Mouse (Mus musculus): ENCODE data around the gene Map1a. TPM values are rescaled to one million over a fixed set of nuclear protein-coding genes. Genes with fewer than 3 reads are reported as not detected.

Gene Map1a
- total and polyA plus RNA-seq, 3 experiments: 0.77 to 9.4 TPM; not detected in 1

DNA sequence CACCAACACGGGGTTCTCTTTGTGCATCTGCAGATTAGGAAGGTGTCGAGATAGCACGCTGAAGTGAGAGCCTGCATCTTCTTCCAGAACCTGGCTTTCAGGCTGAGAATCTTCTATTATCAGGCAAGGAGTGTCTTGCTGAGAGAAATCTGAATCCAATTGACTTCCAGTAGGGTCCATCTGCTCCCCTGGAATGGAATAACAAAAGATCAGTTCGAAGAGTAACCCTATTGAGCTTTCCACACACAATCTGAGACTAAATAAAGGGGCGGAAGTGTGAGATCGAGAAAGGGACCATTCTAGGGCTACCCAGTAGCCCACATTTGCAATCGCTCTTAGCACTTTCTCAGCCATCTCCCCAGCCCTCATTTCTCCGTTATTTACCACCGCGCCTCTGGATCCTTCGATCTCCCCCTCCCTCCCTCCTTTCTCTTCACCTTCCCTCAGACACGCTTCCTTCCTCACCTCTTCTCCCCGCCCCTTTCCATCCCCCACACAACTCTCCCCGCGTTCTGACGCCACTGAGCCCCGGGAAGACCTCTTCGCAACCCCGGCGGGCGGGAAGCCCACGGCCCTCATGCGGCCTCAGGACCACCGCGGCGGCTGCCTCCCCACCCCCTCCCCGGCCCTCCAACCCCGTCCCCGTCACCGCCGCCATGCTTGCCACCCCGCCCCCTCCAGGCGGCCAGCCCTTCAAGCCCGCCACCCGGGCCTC, 18.7 kb upstream of the Map1a start:
- TF ChIP-seq POLR2AphosphoS2 (IDR thresholded peaks at IDR 0.05; ENCODE audit: low read length) (no peak), ETS1 (IDR thresholded peaks at IDR 0.05; ENCODE audit: low read depth, low read length) (no peak), POLR2A (IDR thresholded peaks at IDR 0.05; ENCODE audit: control insufficient read depth in 1 of 2, insufficient read depth in 1 of 2, low read depth in 1 of 2, low read length in 2 of 2, poor library complexity in 1 of 2) (peak in 1 of 2 experiments; percentile 38; a peak in 1 of 4 replicates)
- H3K4me3 ChIP-seq (ENCODE audit: control insufficient read depth in 1 of 2, insufficient read depth in 1 of 2, low read depth in 2 of 2, low read length in 2 of 2): peak overlapping the region; percentile 82 to 100
- DNase-seq (ENCODE audit: low read depth, low spot score): no peak
- no peaks in the 10 kb centered on the region for H3K9me3 ChIP-seq (replicated peaks; ENCODE audit: insufficient read depth, low read length)
- H3K79me2 ChIP-seq (ENCODE audit: control insufficient read depth, insufficient read depth, low read length, poor library complexity): peaks cover 6% of the 10 kb centered on the region; the same call in 1 of the 2 replicates
- H3K27ac ChIP-seq (ENCODE audit: control insufficient read depth, low read depth, low read length): no peak overlapping the region
- H3K9ac ChIP-seq (ENCODE audit: control insufficient read depth, low read depth, low read length, poor library complexity, severe bottlenecking): peak overlapping the region; percentile 79
- peaks cover 3 to 7% of the 10 kb centered on the region in 2 experiments; a peak in 3 of 4 replicates for H3K4me1 ChIP-seq (ENCODE audit: control insufficient read depth in 1 of 2, insufficient read depth in 2 of 2, low read length in 2 of 2)
- peaks cover under 1 to 6% of the 10 kb centered on the region in 2 experiments for H3K36me3 ChIP-seq (ENCODE audit: control insufficient read depth in 1 of 2, insufficient read depth in 2 of 2, low read length in 2 of 2)
- H3K27me3 ChIP-seq (ENCODE audit: control insufficient read depth in 1 of 2, insufficient read depth in 2 of 2, low read length in 2 of 2): no peaks in the 10 kb centered on the region

DNA sequence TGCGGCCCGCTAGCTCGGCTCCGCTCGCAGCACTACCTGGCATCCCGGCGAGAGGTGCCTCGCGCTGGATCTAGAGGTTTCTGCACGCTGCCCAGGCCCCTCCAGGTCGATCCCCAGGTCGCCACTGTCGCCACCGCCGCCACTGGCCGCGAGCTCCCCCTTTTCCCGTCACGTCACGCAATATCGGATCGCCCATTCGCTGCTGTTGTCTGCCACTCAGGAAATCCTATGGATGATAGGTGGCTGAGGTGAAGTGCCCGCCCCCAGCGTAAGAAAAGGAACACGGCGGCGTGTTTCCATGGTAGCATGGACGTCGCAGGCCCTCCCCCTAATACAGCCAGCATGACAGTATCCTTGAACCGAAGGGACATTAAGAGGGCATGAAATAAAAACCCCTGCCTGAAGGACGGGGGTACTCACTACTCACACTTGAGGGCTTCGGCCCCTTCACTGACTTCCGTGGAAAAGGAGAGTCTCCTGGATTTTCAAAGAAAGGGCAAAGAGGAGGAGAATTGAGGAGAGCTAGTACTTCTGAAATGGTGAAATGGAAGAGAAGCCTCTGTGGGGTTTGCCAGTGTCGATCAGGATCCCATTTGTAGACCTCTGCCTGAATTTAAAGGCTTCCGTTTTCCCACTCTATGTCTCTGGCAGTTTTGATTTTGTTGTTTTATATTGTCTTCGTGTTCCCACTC, 18.0 kb upstream of the Map1a start, which contains the start of gene Trp53bp1:
Trp53bp1 (minus strand) TSS at position 172 of the 692 bp plus-strand sequence.
- no peaks in the 10 kb centered on the region for H3K9me3 ChIP-seq (replicated peaks; ENCODE audit: insufficient read depth, low read length)
- peaks cover 6% of the 10 kb centered on the region; the same call in 1 of the 2 replicates for H3K79me2 ChIP-seq (ENCODE audit: control insufficient read depth, insufficient read depth, low read length, poor library complexity)
- peak within 1 kb of the TSS; percentile 82 to 100 for H3K4me3 ChIP-seq (ENCODE audit: control insufficient read depth in 1 of 2, insufficient read depth in 1 of 2, low read depth in 2 of 2, low read length in 2 of 2)
- no peak within 1 kb of the TSS for H3K27ac ChIP-seq (ENCODE audit: control insufficient read depth, low read depth, low read length)
- peak within 1 kb of the TSS; percentile 79 for H3K9ac ChIP-seq (ENCODE audit: control insufficient read depth, low read depth, low read length, poor library complexity, severe bottlenecking)
- H3K36me3 ChIP-seq (ENCODE audit: control insufficient read depth in 1 of 2, insufficient read depth in 2 of 2, low read length in 2 of 2): peaks cover 0 to 6% of the 10 kb centered on the region in 2 experiments; a peak in 3 of 4 replicates
- DNase-seq (ENCODE audit: low read depth, low spot score): peak; percentile 97
- no peaks in the 10 kb centered on the region for H3K27me3 ChIP-seq (ENCODE audit: control insufficient read depth in 1 of 2, insufficient read depth in 2 of 2, low read length in 2 of 2)
- peaks cover 5 to 14% of the 10 kb centered on the region in 2 experiments for H3K4me1 ChIP-seq (ENCODE audit: control insufficient read depth in 1 of 2, insufficient read depth in 2 of 2, low read length in 2 of 2)
- TF ChIP-seq RAD21 (IDR thresholded peaks at IDR 0.05; ENCODE audit: low read depth, low read length) (no peak), MXI1 (IDR thresholded peaks at IDR 0.05; ENCODE audit: low read depth, low read length) (peak; percentile 88), NELFE (IDR thresholded peaks at IDR 0.05; ENCODE audit: low read depth, low read length) (peak; percentile 34; the same call in 1 of the 2 replicates), CTCF (IDR thresholded peaks at IDR 0.05 in 2 of 3, conservative IDR thresholded peaks at IDR 0.05 in 1 of 3; ENCODE audit: control insufficient read depth in 1 of 3, insufficient read depth in 1 of 3, low read depth in 2 of 3, low read length in 3 of 3, poor library complexity in 1 of 3, severe bottlenecking in 1 of 3) (no peak), POLR2AphosphoS2 (IDR thresholded peaks at IDR 0.05; ENCODE audit: low read length) (no peak), POLR2AphosphoS5 (IDR thresholded peaks at IDR 0.05; ENCODE audit: borderline replicate concordance, low read depth, low read length) (no peak), CHD2 (IDR thresholded peaks at IDR 0.05; ENCODE audit: low read length) (peak; percentile 64), MYB (IDR thresholded peaks at IDR 0.05; ENCODE audit: low read depth, low read length) (no peak), ETS1 (IDR thresholded peaks at IDR 0.05; ENCODE audit: low read depth, low read length) (no peak), RCOR1 (IDR thresholded peaks at IDR 0.05; ENCODE audit: low read depth, low read length) (no peak), MAFK (IDR thresholded peaks at IDR 0.05; ENCODE audit: borderline replicate concordance, low read depth, low read length) (no peak), CHD1 (IDR thresholded peaks at IDR 0.05; ENCODE audit: low read depth, low read length) (no peak), MAZ (IDR thresholded peaks at IDR 0.05; ENCODE audit: low read depth, low read length) (no peak), ZC3H11A (IDR thresholded peaks at IDR 0.05; ENCODE audit: low read depth, low read length) (no peak), EP300 (IDR thresholded peaks at IDR 0.05; ENCODE audit: low read depth in 1 of 2, low read length in 2 of 2) (no peak), POLR2A (IDR thresholded peaks at IDR 0.05; ENCODE audit: control insufficient read depth in 1 of 2, insufficient read depth in 1 of 2, low read depth in 1 of 2, low read length in 2 of 2, poor library complexity in 1 of 2) (peak; percentile 20 to 44; a peak in 1 of 4 replicates), USF2 (IDR thresholded peaks at IDR 0.05; ENCODE audit: borderline replicate concordance in 1 of 2, insufficient read depth in 1 of 2, low read depth in 1 of 2, low read length in 2 of 2) (no peak), HCFC1 (IDR thresholded peaks at IDR 0.05; ENCODE audit: low read depth, low read length) (peak; percentile 78), UBTF (IDR thresholded peaks at IDR 0.05; ENCODE audit: borderline replicate concordance, insufficient read depth, low read depth, low read length) (no peak), ZKSCAN1 (IDR thresholded peaks at IDR 0.05; ENCODE audit: low read depth, low read length) (no peak), BHLHE40 (IDR thresholded peaks at IDR 0.05; ENCODE audit: borderline replicate concordance, low read depth, low read length) (no peak), E2F4 (IDR thresholded peaks at IDR 0.05; ENCODE audit: borderline replicate concordance, low read depth, low read length) (no peak), MEF2A (IDR thresholded peaks at IDR 0.05; ENCODE audit: extremely low read depth, insufficient replicate concordance, low read depth, low read length, poor library complexity, severe bottlenecking) (no peak), TBP (IDR thresholded peaks at IDR 0.05; ENCODE audit: low read depth, low read length) (0 out of 2 replicates have a peak, but pooled peaks have one; percentile 21), ZMIZ1 (IDR thresholded peaks at IDR 0.05; ENCODE audit: low read depth, low read length) (no peak), GATA1 (IDR thresholded peaks at IDR 0.05; ENCODE audit: low read depth, low read length) (no peak), TAL1 (IDR thresholded peaks at IDR 0.05; ENCODE audit: low read length) (no peak)
